Mouse (Mus musculus): ENCODE measurements around the gene Crat. TPM values are rescaled to one million over a fixed set of nuclear protein-coding genes. Genes with fewer than 3 reads are reported as not detected.

The Crat gene
- polyA plus RNA-seq, 1 experiment from 2014 or later: 30.6 TPM

GRCm38 (mm10) chr2:30392577-30393369 is 22.8 kb downstream of the Crat start:
- Histone ChIP-seq H3K4me2 (replicated peaks; ENCODE audit: low read depth, low read length) (peak overlapping the region; percentile 89), H3K27ac (ENCODE audit: low read depth, low read length) (peak overlapping the region; percentile 73), H3K9me3 (ENCODE audit: control insufficient read depth, low read length) (no peaks in the 10 kb centered on the region), H3K4me3 (ENCODE audit: low read length) (peak overlapping the region; percentile 66), H3K9ac (ENCODE audit: low read depth, low read length) (peak overlapping the region; percentile 77), H3K4me1 (ENCODE audit: control insufficient read depth, insufficient read depth, low read length) (peaks cover 7% of the 10 kb centered on the region), H3K27me3 (ENCODE audit: control insufficient read depth, insufficient read depth, low read length) (no peaks in the 10 kb centered on the region), H3K36me3 (ENCODE audit: control insufficient read depth, insufficient read depth, low read length) (peaks cover 18% of the 10 kb centered on the region)
- under 1% methylated on average over 54 of the region's 54 CpGs for WGBS
- ATAC-seq (ENCODE audit: low FRiP score, low TSS enrichment): peak; percentile 78

GRCm38 (mm10) chr2:30392114-30392576 is 23.5 kb downstream of the Crat start, which contains the start of gene Dolpp1:
Gene Dolpp1, plus strand, starts transcription at chr2:30392254.
- no peaks in the 10 kb centered on the region for H3K9me3 ChIP-seq (ENCODE audit: control insufficient read depth, low read length)
- H3K9ac ChIP-seq (ENCODE audit: low read depth, low read length): peak within 1 kb of the TSS; percentile 77
- ATAC-seq (ENCODE audit: low FRiP score, low TSS enrichment): peak; percentile 98
- peak within 1 kb of the TSS; percentile 89 for H3K4me2 ChIP-seq (replicated peaks; ENCODE audit: low read depth, low read length)
- H3K27me3 ChIP-seq (ENCODE audit: control insufficient read depth, insufficient read depth, low read length): no peaks in the 10 kb centered on the region
- WGBS: under 1% methylated on average over 40 of the region's 40 CpGs
- H3K4me1 ChIP-seq (ENCODE audit: control insufficient read depth, insufficient read depth, low read length): peaks cover 7% of the 10 kb centered on the region
- H3K27ac ChIP-seq (ENCODE audit: low read depth, low read length): peak within 1 kb of the TSS; percentile 73
- peak within 1 kb of the TSS; percentile 66 for H3K4me3 ChIP-seq (ENCODE audit: low read length)
- peaks cover 16% of the 10 kb centered on the region for H3K36me3 ChIP-seq (ENCODE audit: control insufficient read depth, insufficient read depth, low read length)

GRCm38 (mm10) chr2:30389000-30389399 is 26.6 kb downstream of the Crat start:
- H3K4me3 ChIP-seq (ENCODE audit: low read length): no peak overlapping the region
- no peaks in the 10 kb centered on the region for H3K9me3 ChIP-seq (ENCODE audit: control insufficient read depth, low read length)
- WGBS: 92% methylated on average over 2 of the region's 2 CpGs
- H3K4me2 ChIP-seq (replicated peaks; ENCODE audit: low read depth, low read length): no peak overlapping the region
- H3K27ac ChIP-seq (ENCODE audit: low read depth, low read length): no peak overlapping the region
- H3K4me1 ChIP-seq (ENCODE audit: control insufficient read depth, insufficient read depth, low read length): peaks cover 7% of the 10 kb centered on the region
- H3K36me3 ChIP-seq (ENCODE audit: control insufficient read depth, insufficient read depth, low read length): no peaks in the 10 kb centered on the region; the same call in 1 of the 2 replicates
- no peak for ATAC-seq (ENCODE audit: low FRiP score, low TSS enrichment)
- H3K9ac ChIP-seq (ENCODE audit: low read depth, low read length): no peak overlapping the region
- H3K27me3 ChIP-seq (ENCODE audit: control insufficient read depth, insufficient read depth, low read length): no peaks in the 10 kb centered on the region

- Histone ChIP-seq H3K9ac (ENCODE audit: low read depth, low read length) (no peak overlapping the region), H3K4me2 (replicated peaks; ENCODE audit: low read depth, low read length) (no peak overlapping the region), H3K27ac (ENCODE audit: low read depth, low read length) (no peak overlapping the region), H3K4me1 (ENCODE audit: control insufficient read depth, insufficient read depth, low read length) (no peaks in the 10 kb centered on the region; the same call in 1 of the 2 replicates), H3K4me3 (ENCODE audit: low read length) (no peak overlapping the region), H3K9me3 (ENCODE audit: control insufficient read depth, low read length) (no peaks in the 10 kb centered on the region), H3K36me3 (ENCODE audit: control insufficient read depth, insufficient read depth, low read length) (peaks cover 19% of the 10 kb centered on the region), H3K27me3 (ENCODE audit: control insufficient read depth, insufficient read depth, low read length) (no peaks in the 10 kb centered on the region)
- ATAC-seq (ENCODE audit: low FRiP score, low TSS enrichment): no peak
- WGBS: 88% methylated on average over 9 of the region's 9 CpGs
These were observed 28.7 kb downstream of the Crat start for GRCm38 (mm10) chr2:30386913-30387312.

- Histone ChIP-seq H3K4me3 (ENCODE audit: low read length) (no peak overlapping the region), H3K4me1 (ENCODE audit: control insufficient read depth, insufficient read depth, low read length) (no peaks in the 10 kb centered on the region), H3K9me3 (ENCODE audit: control insufficient read depth, low read length) (no peaks in the 10 kb centered on the region), H3K27ac (ENCODE audit: low read depth, low read length) (no peak overlapping the region), H3K4me2 (replicated peaks; ENCODE audit: low read depth, low read length) (no peak overlapping the region), H3K36me3 (ENCODE audit: control insufficient read depth, insufficient read depth, low read length) (peaks cover 30% of the 10 kb centered on the region), H3K9ac (ENCODE audit: low read depth, low read length) (no peak overlapping the region), H3K27me3 (ENCODE audit: control insufficient read depth, insufficient read depth, low read length) (no peaks in the 10 kb centered on the region)
- ATAC-seq (ENCODE audit: low FRiP score, low TSS enrichment): no peak
- 75% methylated on average over 4 of the region's 4 CpGs for WGBS
These were observed 30.0 kb downstream of the Crat start for GRCm38 (mm10) chr2:30385591-30385990.

GRCm38 (mm10) chr2:30384814-30385213 is 30.8 kb downstream of the Crat start:
- Histone ChIP-seq H3K4me2 (replicated peaks; ENCODE audit: low read depth, low read length) (no peak overlapping the region), H3K27ac (ENCODE audit: low read depth, low read length) (no peak overlapping the region), H3K4me1 (ENCODE audit: control insufficient read depth, insufficient read depth, low read length) (no peaks in the 10 kb centered on the region), H3K9me3 (ENCODE audit: control insufficient read depth, low read length) (no peaks in the 10 kb centered on the region), H3K9ac (ENCODE audit: low read depth, low read length) (no peak overlapping the region), H3K36me3 (ENCODE audit: control insufficient read depth, insufficient read depth, low read length) (peaks cover 37% of the 10 kb centered on the region), H3K27me3 (ENCODE audit: control insufficient read depth, insufficient read depth, low read length) (no peaks in the 10 kb centered on the region), H3K4me3 (ENCODE audit: low read length) (no peak overlapping the region)
- 73% methylated on average over 5 of the region's 5 CpGs for WGBS
- ATAC-seq (ENCODE audit: low FRiP score, low TSS enrichment): no peak

GRCm38 (mm10) chr2:30381377-30381725 is 34.3 kb downstream of the Crat start:
- H3K27ac ChIP-seq (ENCODE audit: low read depth, low read length): no peak overlapping the region
- no peak overlapping the region for H3K4me3 ChIP-seq (ENCODE audit: low read length)
- no peaks in the 10 kb centered on the region for H3K9me3 ChIP-seq (ENCODE audit: control insufficient read depth, low read length)
- no peaks in the 10 kb centered on the region for H3K27me3 ChIP-seq (ENCODE audit: control insufficient read depth, insufficient read depth, low read length)
- WGBS: 88% methylated on average over 4 of the region's 4 CpGs
- H3K4me2 ChIP-seq (replicated peaks; ENCODE audit: low read depth, low read length): no peak overlapping the region
- ATAC-seq (ENCODE audit: low FRiP score, low TSS enrichment): no peak
- H3K36me3 ChIP-seq (ENCODE audit: control insufficient read depth, insufficient read depth, low read length): peaks cover 66% of the 10 kb centered on the region
- H3K4me1 ChIP-seq (ENCODE audit: control insufficient read depth, insufficient read depth, low read length): no peaks in the 10 kb centered on the region
- H3K9ac ChIP-seq (ENCODE audit: low read depth, low read length): no peak overlapping the region

GRCm38 (mm10) chr2:30380564-30381376 is 34.8 kb downstream of the Crat start:
- ATAC-seq (ENCODE audit: low FRiP score, low TSS enrichment): no peak
- Histone ChIP-seq H3K4me1 (ENCODE audit: control insufficient read depth, insufficient read depth, low read length) (no peaks in the 10 kb centered on the region), H3K9me3 (ENCODE audit: control insufficient read depth, low read length) (no peaks in the 10 kb centered on the region), H3K9ac (ENCODE audit: low read depth, low read length) (no peak overlapping the region), H3K36me3 (ENCODE audit: control insufficient read depth, insufficient read depth, low read length) (peaks cover 72% of the 10 kb centered on the region), H3K4me3 (ENCODE audit: low read length) (no peak overlapping the region), H3K27me3 (ENCODE audit: control insufficient read depth, insufficient read depth, low read length) (no peaks in the 10 kb centered on the region), H3K27ac (ENCODE audit: low read depth, low read length) (no peak overlapping the region), H3K4me2 (replicated peaks; ENCODE audit: low read depth, low read length) (no peak overlapping the region)
- WGBS: 91% methylated on average over 10 of the region's 10 CpGs

GRCm38 (mm10) chr2:30379307-30379706 is 36.3 kb downstream of the Crat start:
- no peak for ATAC-seq (ENCODE audit: low FRiP score, low TSS enrichment)
- H3K27me3 ChIP-seq (ENCODE audit: control insufficient read depth, insufficient read depth, low read length): no peaks in the 10 kb centered on the region

More at GRCm38 (mm10) chr2:30379307-30379706, 36.3 kb downstream of the Crat start:
- no peak overlapping the region for H3K9ac ChIP-seq (ENCODE audit: low read depth, low read length)
- no peaks in the 10 kb centered on the region for H3K4me1 ChIP-seq (ENCODE audit: control insufficient read depth, insufficient read depth, low read length)
- H3K9me3 ChIP-seq (ENCODE audit: control insufficient read depth, low read length): no peaks in the 10 kb centered on the region
- H3K4me3 ChIP-seq (ENCODE audit: low read length): no peak overlapping the region
- 79% methylated on average over 7 of the region's 7 CpGs for WGBS
- peaks cover 81% of the 10 kb centered on the region for H3K36me3 ChIP-seq (ENCODE audit: control insufficient read depth, insufficient read depth, low read length)
- no peak overlapping the region for H3K4me2 ChIP-seq (replicated peaks; ENCODE audit: low read depth, low read length)
- no peak overlapping the region for H3K27ac ChIP-seq (ENCODE audit: low read depth, low read length)

Data from kidney, embryonic 14.5 days (tissue).